Mouse (Mus musculus) heart, postnatal 10 days (tissue): ENCODE measurements around the gene Klhl5. TPM values are rescaled to one million over a fixed set of nuclear protein-coding genes. Genes with fewer than 3 reads are reported as not detected.

Source experiments
- DNase-seq, 2 experiments: peaks; one replicate each; pipeline ENCODE4 v3.0.0; 2021
- intact Hi-C: fragments of 180-260 bp; cut with DNase I; formaldehyde crosslinking; loops from one replicate; pipeline ENCODE4 v1.15.1; 2025
- total RNA-seq, 2 experiments: library from RNA; stranded (reverse); gene quantifications; 2 replicates each; pipeline ENCODE4 v1.2.3; 2021

Gene Klhl5
- total RNA-seq, 2 experiments from 2014 or later: 20.8 to 21.1 TPM

GRCm38 (mm10) chr5:65136159-65136558 is 28.8 kb downstream of the Klhl5 start:
- intact Hi-C loops: no loop called here
- no peak for DNase-seq

- DNase-seq: no peak
- intact Hi-C loops: no loop called here
Measured at GRCm38 (mm10) chr5:65137073-65137472, 29.7 kb downstream of the Klhl5 start.

- intact Hi-C loops: no loop called here
- no peak for DNase-seq
Measured at GRCm38 (mm10) chr5:65141242-65141641, 33.9 kb downstream of the Klhl5 start.

- intact Hi-C loops: no loop called here
Measured at GRCm38 (mm10) chr5:65142247-65142646, 34.9 kb downstream of the Klhl5 start.

GRCm38 (mm10) chr5:65145499-65146101 is 38.3 kb downstream of the Klhl5 start:
- DNase-seq: no peak

More at GRCm38 (mm10) chr5:65142247-65142646, 34.9 kb downstream of the Klhl5 start:
- no peak for DNase-seq

GRCm38 (mm10) chr5:65146749-65147148 is 39.4 kb downstream of the Klhl5 start:
- no peak for DNase-seq
- intact Hi-C loops: no loop called here

More at GRCm38 (mm10) chr5:65145499-65146101, 38.3 kb downstream of the Klhl5 start:
- intact Hi-C loops: no loop called here

- DNase-seq: no peak
- intact Hi-C loops: no loop called here
Measured at GRCm38 (mm10) chr5:65149706-65150105, 42.4 kb downstream of the Klhl5 start.

GRCm38 (mm10) chr5:65150376-65150955 is 43.1 kb downstream of the Klhl5 start:
- DNase-seq: no peak
- intact Hi-C loops: no loop called here

- DNase-seq: no peak
- intact Hi-C loops: no loop called here
Measured at GRCm38 (mm10) chr5:65151276-65151675, 43.9 kb downstream of the Klhl5 start.

- intact Hi-C loops: no loop called here
Measured at GRCm38 (mm10) chr5:65151767-65152166, 44.4 kb downstream of the Klhl5 start.

GRCm38 (mm10) chr5:65154287-65154686 is 46.9 kb downstream of the Klhl5 start:
- intact Hi-C loops: no loop called here
- no peak for DNase-seq

More at GRCm38 (mm10) chr5:65151767-65152166, 44.4 kb downstream of the Klhl5 start:
- DNase-seq: no peak

- intact Hi-C loops: loop anchor here (5.0 kb wide), 2 partner anchors 50 to 155 kb away; partner anchors contain the start of gene Klhl5
- peak; percentile 16 to 53 for DNase-seq
Measured at GRCm38 (mm10) chr5:65156853-65157252, 49.5 kb downstream of the Klhl5 start.

GRCm38 (mm10) chr5:65157412-65158381 is 50.4 kb downstream of the Klhl5 start:
- intact Hi-C loops: loop anchor here (2.0 to 5.0 kb wide), 3 partner anchors 50 to 155 kb away; partner anchors contain the start of gene Klhl5
- DNase-seq: peak; percentile 73 to 78

GRCm38 (mm10) chr5:65158696-65159305 is 51.5 kb downstream of the Klhl5 start:
- intact Hi-C loops: loop anchor here (2.0 to 5.0 kb wide), 3 partner anchors 52 to 156 kb away; partner anchors contain the start of gene Klhl5

GRCm38 (mm10) chr5:65163001-65163400 is 55.7 kb downstream of the Klhl5 start:
- intact Hi-C loops: no loop called here
- peak in 1 of 2 experiments; percentile 10 for DNase-seq

More at GRCm38 (mm10) chr5:65158696-65159305, 51.5 kb downstream of the Klhl5 start:
- no peak for DNase-seq

GRCm38 (mm10) chr5:65163489-65164092 is 56.3 kb downstream of the Klhl5 start:
- no peak for DNase-seq
- intact Hi-C loops: no loop called here

- intact Hi-C loops: no loop called here
- DNase-seq: no peak
Measured at GRCm38 (mm10) chr5:65170206-65170605, 62.9 kb downstream of the Klhl5 start.

GRCm38 (mm10) chr5:65175035-65175917 is 67.9 kb downstream of the Klhl5 start:
- intact Hi-C loops: no loop called here
- peak; percentile 27 to 37 for DNase-seq

GRCm38 (mm10) chr5:65175918-65176484 is 68.7 kb downstream of the Klhl5 start:
- no peak for DNase-seq
- intact Hi-C loops: no loop called here
